Mouse (Mus musculus): Measurements from ENCODE around the gene Fmc1. TPM values are rescaled to one million over a fixed set of nuclear protein-coding genes. Genes with fewer than 3 reads are reported as not detected.
"Not testable (repeated sequence)": the region's sequence is repeated elsewhere in the genome, so short reads cannot be mapped to it uniquely, and the experiment has no call there.

Gene Fmc1
- total RNA-seq (2021) = 100 to 1,000 TPM; 120 to 165 TPM
- long read RNA-seq, experiment 1, transcript Fmc1-201 (2 exons, 479 nt) = major isoform, 135 of 150 reads
- long read RNA-seq, experiment 1, partial matches to known transcripts = 12 of 150 reads
- long read RNA-seq, experiment 1, other reads (novel, unspliced or antisense) = 3 of 150 reads
- long read RNA-seq, experiment 2, transcript Fmc1-201 (2 exons, 479 nt) = major isoform, 211 of 233 reads
- long read RNA-seq, experiment 2, partial matches to known transcripts = 19 of 233 reads
- long read RNA-seq, experiment 2, other reads (novel, unspliced or antisense) = 3 of 233 reads

DNA sequence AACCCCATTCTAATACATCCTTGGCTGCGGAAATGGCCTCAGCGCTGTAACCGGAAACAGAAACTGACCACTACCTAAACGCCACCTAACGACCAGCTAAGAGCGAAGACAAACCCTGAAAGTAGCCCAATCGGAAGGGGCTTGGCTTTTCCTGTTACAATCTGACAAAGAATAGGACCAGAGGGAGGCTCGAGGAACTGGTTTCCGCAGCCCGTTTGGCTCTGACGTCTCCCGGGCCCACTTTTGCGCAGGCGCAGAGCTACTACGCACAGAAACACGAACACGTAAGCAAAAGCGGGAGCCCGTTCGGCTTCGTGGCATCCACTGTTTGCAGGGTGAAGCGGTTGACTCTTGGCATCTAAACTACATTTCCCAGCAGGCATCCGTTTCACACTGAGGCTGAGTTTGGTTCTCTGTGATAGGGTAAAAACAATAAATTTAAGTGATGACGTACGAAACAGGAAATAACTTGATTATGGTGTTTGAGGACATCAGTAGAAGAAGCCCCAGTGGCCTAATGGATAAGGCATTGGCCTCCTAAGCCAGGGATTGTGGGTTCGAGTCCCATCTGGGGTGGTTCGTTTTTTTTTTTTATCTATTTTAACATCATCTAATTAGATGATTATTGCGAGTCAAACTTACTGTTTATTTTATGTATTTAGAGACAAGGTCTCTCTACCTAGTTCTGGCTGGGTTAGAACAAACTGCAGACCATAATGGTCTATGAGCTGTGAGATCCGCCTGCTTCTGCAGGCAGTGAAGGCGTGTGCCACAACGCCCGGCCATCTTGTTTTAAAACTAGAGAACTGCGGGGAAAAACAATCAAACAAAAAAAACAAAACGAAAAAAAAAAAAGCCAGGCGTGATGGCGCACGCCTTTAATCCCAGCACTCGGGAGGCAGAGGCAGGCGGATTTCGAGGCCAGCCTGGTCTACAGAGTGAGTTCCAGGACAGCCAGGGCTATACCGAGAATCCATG, at the start of gene Fmc1:
Gene Fmc1, plus strand, starts transcription at position 75 of the 978 bp plus-strand sequence.
- peak; percentile 94 to 98 for DNase-seq
- intact Hi-C loops (cut with DNase I) = loop anchor here (1.0 to 5.0 kb wide), 2 partner anchors 18 to 101 kb away; partner anchors contain the start of genes Luc7l2 and Ubn2

DNA sequence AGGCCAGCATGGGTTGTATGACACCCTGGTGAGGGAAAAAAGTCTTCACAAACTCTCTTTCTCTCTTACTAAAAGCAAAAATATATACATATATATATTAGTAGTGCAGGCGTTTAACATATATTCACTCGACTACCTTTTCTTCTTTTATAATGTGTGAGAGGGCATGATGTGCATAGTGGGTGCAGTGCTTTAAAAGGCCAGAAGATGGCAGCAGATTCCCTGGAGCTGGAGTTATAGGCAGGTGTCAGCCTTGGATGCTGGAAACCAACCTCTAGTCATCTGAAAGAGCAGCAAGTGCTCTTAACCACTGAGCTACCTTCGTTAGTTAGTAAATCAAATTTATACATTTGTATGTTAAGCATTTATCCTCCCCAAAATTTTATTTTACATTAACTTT, 40.8 kb upstream of the Fmc1 start:
- no peak for DNase-seq
- intact Hi-C loops (cut with DNase I) = loop anchor here (5.0 kb wide), 1 partner anchor 35 kb away; no protein-coding TSS in a partner anchor

DNA sequence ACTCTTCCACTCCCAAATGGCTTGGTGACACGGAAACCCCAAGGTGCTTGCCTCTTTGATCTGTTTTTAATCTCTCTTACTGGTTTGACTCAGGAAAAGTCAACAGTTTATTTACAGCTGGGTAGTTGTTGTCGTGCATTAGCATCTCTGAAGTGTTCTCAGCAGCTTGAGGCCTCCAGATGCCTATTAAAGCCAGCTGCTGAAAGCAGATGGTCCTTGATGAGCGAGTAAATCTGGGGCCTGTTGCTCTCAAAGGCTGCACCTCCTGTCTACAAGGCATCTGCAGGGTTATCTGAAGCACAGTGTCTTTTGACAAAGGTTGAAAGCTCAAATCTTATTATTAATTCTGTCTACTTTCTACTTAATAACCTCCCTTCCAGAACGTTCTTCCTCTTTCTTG, 37.7 kb upstream of the Fmc1 start:
- no peak for DNase-seq
- intact Hi-C loops (cut with DNase I) = no loop called here

DNA sequence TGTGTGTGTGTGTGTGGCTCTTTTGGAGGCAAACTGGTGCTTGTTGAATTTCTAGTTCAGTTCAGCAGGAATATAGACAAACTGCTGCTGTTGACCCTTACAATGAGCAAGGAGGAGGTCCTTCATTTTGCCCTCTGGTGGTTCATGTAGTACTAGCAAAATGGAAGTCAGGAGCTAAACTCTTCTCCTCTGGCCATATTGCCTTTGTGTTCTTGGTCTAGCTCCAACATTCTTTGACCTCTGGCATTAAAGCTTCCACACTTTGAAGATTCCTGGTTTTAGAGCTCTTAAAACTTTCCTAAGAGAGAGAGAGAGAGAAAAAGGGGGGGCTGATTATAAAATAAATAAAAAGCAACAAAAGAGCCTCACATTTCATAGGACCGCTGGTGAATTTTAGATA, 21.2 kb upstream of the Fmc1 start:
- DNase-seq = no peak
- intact Hi-C loops (cut with DNase I) = no loop called here

DNA sequence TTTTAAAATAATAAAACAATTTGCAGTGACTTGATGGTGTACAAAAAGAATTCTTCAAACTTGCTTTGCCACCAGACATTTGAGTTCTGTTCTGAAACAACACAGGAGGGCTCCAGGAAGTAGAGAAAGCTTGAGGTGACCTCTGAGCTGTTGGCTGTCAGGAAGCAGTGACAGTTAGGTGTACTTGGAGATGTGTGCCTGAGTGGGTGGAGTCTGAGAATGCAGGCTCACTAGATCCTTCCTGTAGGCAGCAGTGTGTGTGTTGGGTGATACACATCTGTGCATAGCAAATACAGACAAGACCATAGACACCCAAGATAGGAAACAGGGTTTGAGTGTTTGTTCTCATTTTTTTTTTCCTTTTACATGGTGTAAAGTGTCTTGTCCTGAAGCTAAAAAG, 20.5 kb upstream of the Fmc1 start:
- intact Hi-C loops (cut with DNase I) = no loop called here

DNA sequence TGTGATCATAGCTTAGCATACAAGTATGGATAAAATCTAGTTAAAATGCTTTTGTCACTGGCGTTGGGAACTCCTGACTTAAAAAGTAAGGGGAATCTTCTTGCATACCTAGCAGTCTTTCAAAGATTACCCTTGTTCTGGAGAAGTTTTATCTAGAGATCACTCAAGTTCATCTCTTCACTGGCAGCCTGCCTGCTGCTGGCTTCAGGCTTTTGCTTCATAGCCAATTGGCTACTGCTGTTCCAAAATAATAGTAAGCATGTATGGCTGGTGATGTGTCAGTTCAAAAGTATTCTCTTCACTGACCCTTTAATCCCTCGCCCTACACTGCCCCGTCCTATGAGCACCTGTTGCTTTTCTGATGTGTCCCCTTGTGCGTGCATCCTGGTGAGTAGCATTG, 18.1 kb upstream of the Fmc1 start:
- DNase-seq = peak in 1 of 2 experiments; percentile 25
- intact Hi-C loops (cut with DNase I) = no loop called here

More for the DNA sequence above, 20.5 kb upstream of the Fmc1 start:
- DNase-seq = no peak

DNA sequence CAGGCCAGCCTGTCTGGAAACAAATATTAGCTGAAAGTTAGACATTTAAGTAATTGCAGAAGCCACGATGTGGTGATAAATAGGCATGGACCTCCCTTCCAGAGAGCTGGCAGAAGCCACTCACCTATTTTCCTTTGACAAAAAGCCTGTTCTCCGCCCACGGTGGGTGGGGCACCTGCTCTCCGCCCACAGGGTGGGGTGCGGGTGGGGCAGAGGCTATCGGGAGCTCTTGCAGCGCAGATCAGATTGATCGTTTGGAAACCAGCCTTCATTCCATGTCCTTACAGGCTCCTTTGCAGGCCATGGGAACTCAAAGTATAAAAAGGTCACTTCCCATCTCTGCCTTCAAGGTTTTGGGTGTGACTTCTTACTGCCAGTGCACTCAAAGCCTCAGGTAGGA, 9.5 kb upstream of the Fmc1 start:
- DNase-seq = no peak
- intact Hi-C loops (cut with DNase I) = loop anchor here (10.0 kb wide), 1 partner anchor 369 kb away; no protein-coding TSS in a partner anchor

DNA sequence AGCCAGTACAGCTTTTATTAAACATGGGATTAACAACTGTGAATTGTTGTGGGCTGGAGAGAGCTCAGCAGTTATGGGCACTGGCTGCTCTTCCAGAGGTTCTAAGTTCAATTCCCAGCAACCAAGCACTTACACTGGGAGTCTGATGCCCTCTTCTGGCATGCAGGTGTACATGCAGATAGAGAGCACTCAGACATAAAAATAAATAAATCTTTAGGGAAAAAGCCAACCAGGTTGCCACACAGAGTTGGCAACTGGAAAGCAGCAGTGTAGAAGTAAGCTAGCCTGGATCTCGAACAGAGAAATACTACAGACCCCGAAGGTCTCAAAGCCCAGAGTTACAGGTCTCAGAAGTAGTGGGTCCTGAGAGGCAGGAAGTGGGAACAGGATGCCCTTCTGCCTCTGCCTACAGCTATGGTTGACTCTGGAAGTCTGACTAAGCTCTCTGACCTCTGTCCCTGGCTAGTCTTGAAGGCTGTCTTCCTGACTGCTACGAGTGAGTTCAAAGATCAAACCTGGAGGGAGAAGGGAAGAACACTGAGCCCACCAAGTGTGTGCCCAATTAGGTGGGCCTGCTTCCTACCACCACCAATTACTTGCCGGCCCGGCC, 2.0 kb upstream of the Fmc1 start:
- intact Hi-C loops (cut with DNase I) = loop anchor here (5.0 kb wide), 1 partner anchor 99 kb away; the partner anchor contains the start of gene Ubn2

DNA sequence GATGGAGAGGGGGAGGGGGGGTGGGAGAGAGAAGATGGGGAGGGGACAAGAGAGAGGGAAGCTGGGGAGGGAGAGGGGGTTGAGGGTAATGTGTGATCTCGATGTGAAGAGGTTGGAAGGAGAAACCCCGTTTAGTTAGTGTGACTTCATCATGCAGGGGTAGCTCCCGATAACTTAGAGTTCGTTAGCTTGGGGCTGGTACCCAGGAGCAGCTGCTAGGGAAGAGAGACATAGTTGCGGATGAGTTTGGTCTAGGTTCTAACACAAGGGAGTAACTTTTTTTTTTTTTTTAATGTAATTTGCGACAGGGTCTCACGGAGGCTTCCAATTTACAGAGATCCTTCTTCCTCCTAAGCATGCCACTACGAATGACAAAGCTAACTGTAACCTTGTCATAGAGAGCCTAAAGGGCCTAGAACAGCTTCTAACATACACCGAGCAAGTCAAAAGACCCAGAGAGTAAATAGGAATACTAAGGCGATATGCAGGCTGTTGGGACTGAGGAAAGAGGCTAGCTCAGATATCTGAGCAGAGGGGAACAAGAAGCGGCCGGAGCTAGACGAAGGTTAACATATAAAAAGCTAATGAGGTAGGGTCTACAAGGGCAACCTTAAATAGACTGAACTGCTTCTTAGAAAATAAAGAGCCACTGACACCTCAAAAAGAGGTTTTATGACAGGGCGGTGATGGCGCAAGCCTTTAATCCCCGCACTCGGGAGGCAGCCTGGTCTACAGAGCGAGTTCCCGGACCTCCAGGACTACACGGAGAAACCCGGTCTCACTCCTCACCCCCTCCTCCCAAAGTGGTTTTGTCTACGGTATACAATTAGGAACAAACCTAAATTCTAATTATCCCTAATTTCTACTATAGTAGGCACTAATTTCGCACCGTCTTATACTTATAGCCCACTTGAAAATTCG, 542 bp upstream of the Fmc1 start:
- intact Hi-C loops (cut with DNase I) = loop anchor here (5.0 kb wide), 1 partner anchor 100 kb away; the partner anchor contains the start of gene Ubn2

More for the DNA sequence above, 2.0 kb upstream of the Fmc1 start:
- DNase-seq = no peak

DNA sequence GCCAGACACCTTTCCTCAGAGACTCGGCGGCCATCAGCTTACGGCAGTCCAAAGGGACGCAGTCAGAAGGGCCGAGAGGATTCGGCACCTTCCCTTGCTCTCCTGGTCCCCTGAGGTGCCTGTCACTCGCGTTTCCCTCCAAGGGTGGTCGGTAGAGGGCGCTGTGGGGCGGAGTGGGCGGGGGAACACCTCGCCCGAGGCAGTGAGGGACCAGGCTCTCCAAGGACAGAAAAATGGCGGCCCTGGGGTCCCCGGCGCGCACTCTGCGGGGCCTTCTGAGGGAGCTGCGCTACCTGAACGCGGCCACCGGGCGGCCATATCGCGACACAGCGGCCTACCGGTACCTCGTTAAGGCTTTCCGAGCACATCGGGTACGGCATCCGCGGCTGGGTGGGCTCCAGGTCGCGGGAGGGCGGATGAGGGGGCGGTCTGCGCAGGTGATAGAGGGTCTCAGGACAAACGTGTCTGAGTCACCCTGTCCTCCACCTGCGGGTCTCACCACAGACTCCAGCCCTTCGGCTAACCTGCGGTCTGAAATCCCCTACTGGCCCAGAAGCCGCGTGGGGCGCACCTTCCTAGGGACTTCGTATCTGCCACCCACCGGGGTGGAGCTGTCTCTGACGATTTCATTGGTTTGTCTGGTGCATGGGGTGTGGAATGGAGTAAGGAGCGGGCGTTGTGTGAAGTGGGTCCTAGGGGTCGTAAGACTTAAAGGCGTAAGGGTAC, 1.5 kb downstream of the Fmc1 start:
- peak; percentile 98 to 99 for DNase-seq
- intact Hi-C loops (cut with DNase I) = loop anchor here (1.0 to 5.0 kb wide), 2 partner anchors 16 to 103 kb away; partner anchors contain the start of genes Luc7l2 and Ubn2

More for the DNA sequence above, 542 bp upstream of the Fmc1 start:
- DNase-seq = peak in 1 of 2 experiments; percentile 26

DNA sequence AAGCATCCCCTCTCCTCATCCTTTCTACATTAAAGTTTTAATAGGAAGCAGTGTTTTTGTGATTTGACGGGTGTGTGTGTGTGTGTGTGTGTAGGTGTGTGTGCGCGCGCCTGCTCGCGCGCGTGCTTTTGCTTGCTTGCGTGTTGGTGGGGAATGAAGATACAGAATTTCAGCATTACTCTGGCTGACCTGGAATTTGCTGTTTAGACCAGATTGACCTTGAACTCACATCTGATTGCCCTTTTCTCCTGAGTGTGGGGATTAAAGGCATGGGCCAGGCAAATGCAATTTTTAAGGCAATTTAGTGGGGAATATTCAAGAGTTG, 2.0 kb downstream of the Fmc1 start:
- intact Hi-C loops (cut with DNase I) = no loop called here
- DNase-seq = no peak

DNA sequence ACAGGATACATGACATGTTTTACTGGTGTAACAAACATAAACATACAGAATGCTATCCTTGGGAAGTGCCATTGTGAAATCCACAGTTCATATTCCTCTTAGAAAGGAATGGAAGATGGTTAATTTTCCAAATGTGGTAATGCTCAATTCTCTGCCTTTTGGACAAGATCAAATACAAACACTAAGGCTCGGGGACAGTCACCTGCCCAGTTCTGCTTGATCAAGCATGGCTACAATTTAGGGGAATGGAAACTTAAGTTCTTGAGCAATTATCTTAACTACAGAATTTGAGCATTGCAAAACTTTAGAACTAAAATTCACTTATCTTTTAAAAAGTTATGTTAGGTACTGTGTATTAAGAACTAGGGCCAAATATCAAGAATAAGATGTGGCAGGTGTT, 2.5 kb downstream of the Fmc1 start:
- intact Hi-C loops (cut with DNase I) = no loop called here
- no peak for DNase-seq

DNA sequence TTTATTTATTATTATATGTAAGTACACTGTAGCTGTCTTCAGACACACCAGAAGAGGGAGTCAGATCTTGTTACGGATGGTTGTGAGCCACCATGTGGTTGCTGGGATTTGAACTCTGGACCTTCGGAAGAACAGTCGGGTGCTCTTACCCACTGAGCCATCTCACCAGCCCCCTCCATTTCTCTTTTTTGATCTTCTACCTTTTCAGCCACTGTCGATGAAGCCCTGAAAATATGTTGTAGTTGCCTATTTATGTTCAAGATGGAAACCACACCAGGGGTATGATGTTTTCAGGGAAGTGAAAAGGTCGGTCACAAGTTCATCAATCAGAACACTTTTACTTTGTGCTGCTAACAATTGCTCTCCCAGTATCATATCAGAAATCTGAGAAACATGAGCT, 10.8 kb downstream of the Fmc1 start:
- intact Hi-C loops (cut with DNase I) = not testable (repeated sequence)

DNA sequence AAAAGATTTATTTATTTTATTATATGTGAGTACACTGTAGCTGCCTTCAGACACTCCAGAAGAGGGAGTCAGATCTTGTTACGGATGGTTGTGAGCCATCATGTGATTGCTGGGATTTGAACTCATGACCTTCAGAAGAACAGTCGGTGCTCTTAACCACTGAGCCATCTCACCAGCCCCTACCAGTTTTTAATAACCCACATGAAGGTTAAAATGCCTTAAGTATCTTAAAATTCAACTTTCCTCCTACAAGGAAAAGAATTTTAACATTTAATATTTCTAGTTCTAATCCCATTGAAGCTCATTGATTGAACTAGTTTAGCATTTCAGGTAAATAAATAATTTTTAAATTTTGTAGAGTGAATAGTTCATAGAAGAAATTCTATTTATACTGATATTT, 13.7 kb downstream of the Fmc1 start:
- intact Hi-C loops (cut with DNase I); DNase-seq: not testable (repeated sequence)

More for the DNA sequence above, 10.8 kb downstream of the Fmc1 start:
- DNase-seq = not testable (repeated sequence)

DNA sequence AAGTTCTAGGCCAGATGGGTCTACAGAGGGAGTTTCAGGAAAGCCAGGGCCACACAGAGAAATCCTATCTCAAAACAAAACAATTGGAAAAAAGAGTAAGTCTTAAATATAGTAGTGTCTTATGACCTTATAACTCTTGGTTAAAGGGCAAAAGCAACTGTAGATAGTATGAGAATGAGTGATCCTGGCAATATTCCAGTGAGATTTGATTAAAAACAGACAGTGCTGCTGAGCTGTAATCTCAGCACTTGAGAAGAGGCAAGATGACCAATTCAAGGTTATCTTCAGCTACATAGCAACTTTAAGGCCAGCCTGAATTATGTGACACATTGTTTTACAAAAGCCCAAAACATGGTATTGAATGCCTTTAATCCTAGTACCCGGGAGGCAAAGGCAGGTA, 14.4 kb downstream of the Fmc1 start:
- intact Hi-C loops (cut with DNase I) = no loop called here
- no peak for DNase-seq

DNA sequence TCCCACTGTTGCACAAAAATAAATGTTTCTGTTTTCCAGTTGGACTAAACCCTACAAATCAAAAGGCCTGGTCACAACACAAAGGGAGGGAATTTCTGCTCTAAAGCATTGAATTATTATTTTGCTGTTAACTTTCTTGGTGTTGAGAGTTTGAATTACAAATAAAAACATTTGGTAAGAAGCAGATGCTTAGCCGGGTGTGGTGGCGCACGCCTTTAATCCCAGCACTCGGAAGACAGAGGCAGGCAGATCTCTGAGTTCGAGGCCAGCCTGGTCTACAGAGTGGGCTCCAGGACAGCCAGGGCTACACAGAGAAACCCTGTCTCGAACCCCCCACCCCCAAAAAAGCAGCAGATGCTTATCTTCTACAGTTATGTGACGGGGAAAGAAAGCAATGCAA, 15.3 kb downstream of the Fmc1 start:
- intact Hi-C loops (cut with DNase I) = not testable (repeated sequence)

DNA sequence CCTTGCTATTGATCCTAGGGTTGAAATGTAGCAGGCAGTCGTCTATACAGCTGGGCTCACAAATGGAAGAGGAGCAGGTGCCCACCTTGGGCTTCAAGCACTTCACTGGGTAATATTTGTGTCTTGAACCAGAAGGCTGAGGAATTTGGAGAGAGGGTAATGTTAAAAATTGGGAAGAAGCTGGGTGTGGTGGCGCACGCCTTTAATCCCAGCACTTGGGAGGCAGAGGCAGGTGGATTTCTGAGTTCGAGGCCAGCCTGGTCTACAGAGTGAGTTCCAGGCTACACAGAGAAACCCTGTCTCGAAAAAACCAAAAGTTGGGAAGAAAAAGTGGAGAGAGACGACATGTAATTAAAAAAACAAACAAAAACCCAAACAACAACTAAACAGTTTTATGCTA, 16.5 kb downstream of the Fmc1 start:
- intact Hi-C loops (cut with DNase I); DNase-seq: not testable (repeated sequence)

More for the DNA sequence above, 15.3 kb downstream of the Fmc1 start:
- DNase-seq = not testable (repeated sequence)

DNA sequence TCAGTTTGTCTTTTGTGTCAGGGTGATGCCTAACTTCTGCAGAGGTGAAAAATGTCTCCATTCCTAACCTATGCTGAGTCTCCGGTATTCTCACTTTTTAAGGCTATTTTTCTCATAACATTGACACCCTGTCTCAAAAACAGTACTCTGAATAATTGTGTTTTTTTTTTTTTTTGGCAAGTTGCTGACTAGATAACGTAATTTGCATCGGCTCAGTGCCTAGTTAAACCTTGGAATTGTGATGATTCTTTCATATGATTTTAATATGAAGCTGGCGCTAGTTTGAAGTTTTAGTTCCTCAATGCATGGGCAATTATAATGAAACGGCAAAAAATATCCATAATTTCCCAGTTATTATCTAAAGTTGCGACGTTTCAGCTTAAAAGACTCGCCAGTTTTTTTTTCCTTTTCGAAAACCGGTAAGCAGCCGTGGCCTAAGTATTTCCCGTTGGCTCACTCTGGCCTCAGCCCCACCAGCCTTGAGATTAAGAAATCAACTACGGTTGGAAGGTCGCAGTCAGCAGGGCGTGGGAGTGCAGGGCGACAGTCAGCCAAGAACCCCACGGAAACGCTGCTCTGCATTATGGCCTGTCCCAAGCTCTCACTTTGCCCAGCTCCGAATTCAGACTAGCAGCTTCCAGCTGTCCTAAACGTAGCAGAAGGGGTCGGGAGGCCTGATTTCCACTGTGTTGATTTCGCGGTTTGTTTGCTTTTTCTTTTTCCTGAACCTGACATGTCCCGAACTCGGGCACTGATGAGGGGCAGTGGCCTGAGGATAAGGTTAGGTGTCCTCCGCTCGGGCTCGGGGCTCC, 17.2 kb downstream of the Fmc1 start:
- DNase-seq = peak; percentile 71 to 87
- intact Hi-C loops (cut with DNase I) = loop anchor here (1.0 kb wide), 1 partner anchor 16 kb away; no protein-coding TSS in a partner anchor
